Comparison of ENCODE assay signal across 15 mouse cellular contexts in the genomic region with DNA sequence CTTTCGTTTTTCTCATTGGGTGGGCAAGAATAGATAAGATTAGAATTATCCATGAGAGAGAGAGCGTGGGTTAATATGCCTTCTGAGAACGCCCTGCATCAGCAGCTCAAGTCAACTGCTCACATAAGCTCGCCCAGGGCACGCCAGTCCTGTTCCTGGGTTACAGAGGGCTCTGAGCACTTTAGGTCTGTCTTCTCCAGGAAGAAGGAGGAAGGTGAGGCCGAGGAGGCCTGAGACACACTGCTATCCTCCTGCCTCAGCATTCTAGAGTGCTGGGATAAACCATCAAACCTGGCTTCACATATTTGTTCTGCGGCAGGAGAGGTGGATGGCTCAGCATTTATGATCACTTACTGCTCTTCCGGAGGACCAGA. TPM values are rescaled to one million over a fixed set of nuclear protein-coding genes. Genes with fewer than 3 reads are reported as not detected.
DNase-seq lines count a peak whose midpoint lies in the region; ATAC-seq lines count a peak whose summit lies in the region.
"Had no signal": no experiment of that assay in that cellular context is flagged by ENCODE, and none has a peak within 500 bp of the region (broad histone marks: within the 10 kb centered on the region; RNA-seq: fewer than 3 reads in every experiment).

No protein-coding gene starts in this region.

- peaks cover 27% of the 10 kb centered on the region; the same call in 1 of the 2 replicates for H3K27me3 ChIP-seq in midbrain, embryonic 11.5 days (ENCODE audit: control insufficient read depth, insufficient read depth, low read length)
- H3K27me3 ChIP-seq in midbrain, embryonic 15.5 days (replicated peaks) = peaks cover 6% of the 10 kb centered on the region; the same call in 1 of the 2 replicates
- H3K27me3 ChIP-seq in limb, embryonic 12.5 days = peaks cover 3% of the 10 kb centered on the region; the same call in 1 of the 2 replicates
- H3K27me3 ChIP-seq in forebrain, embryonic 16.5 days (replicated peaks; ENCODE audit: control insufficient read depth, insufficient read depth, low read length) = no peaks in the 10 kb centered on the region

- H3K27ac ChIP-seq in midbrain, embryonic 11.5 days (ENCODE audit: low read depth, low read length) = no peak overlapping the region
- no peak overlapping the region for H3K27ac ChIP-seq in midbrain, embryonic 15.5 days
- peak overlapping the region; percentile 91 for H3K27ac ChIP-seq in limb, embryonic 12.5 days
- no peak overlapping the region for H3K27ac ChIP-seq in forebrain, embryonic 16.5 days (ENCODE audit: low read length)
- H3K27ac ChIP-seq: heart, embryonic 13.5 days; liver, embryonic 14.5 days had no signal

- peak; percentile 43 for DNase-seq in kidney, adult 11 months
- DNase-seq in kidney, adult 18-20 months = no peak
- DNase-seq in midbrain, embryonic 11.5 days (ENCODE audit: low spot score, missing footprints) = peak; percentile 88
- peak; percentile 29 for DNase-seq in yolk sac, embryonic 10.5 days (ENCODE audit: low spot score)
- DNase-seq in urinary bladder, postnatal 25 days (ENCODE audit: low spot score) = no peak
- DNase-seq: adrenal gland, adult 2 months; cerebellum, adult 9-10 months; gastrocnemius, postnatal 36 days; layer of hippocampus, postnatal 36 days; thymus, postnatal 36 days had no signal

- no peaks in the 10 kb centered on the region for H3K36me3 ChIP-seq in midbrain, embryonic 11.5 days (ENCODE audit: control insufficient read depth, insufficient read depth, low read length)
- H3K36me3 ChIP-seq in midbrain, embryonic 15.5 days (replicated peaks) = no peaks in the 10 kb centered on the region
- H3K36me3 ChIP-seq in limb, embryonic 12.5 days = no peaks in the 10 kb centered on the region
- H3K36me3 ChIP-seq in forebrain, embryonic 16.5 days (ENCODE audit: control insufficient read depth, insufficient read depth) = no peaks in the 10 kb centered on the region
- H3K36me3 ChIP-seq: heart, embryonic 13.5 days had no signal

- 33% methylated on average over 8 of the region's 8 CpGs for WGBS in midbrain, embryonic 11.5 days
- WGBS in midbrain, embryonic 15.5 days = 36% methylated on average over 8 of the region's 8 CpGs
- 79% methylated on average over 8 of the region's 8 CpGs for WGBS in limb, embryonic 12.5 days
- WGBS in forebrain, embryonic 16.5 days = 75% methylated on average over 8 of the region's 8 CpGs

- H3K9me3 ChIP-seq in midbrain, embryonic 11.5 days (ENCODE audit: control insufficient read depth, low read length) = no peaks in the 10 kb centered on the region
- H3K9me3 ChIP-seq in midbrain, embryonic 15.5 days = no peaks in the 10 kb centered on the region
- no peaks in the 10 kb centered on the region for H3K9me3 ChIP-seq in limb, embryonic 12.5 days
- H3K9me3 ChIP-seq in forebrain, embryonic 16.5 days (ENCODE audit: control insufficient read depth, low read length) = no peaks in the 10 kb centered on the region
- H3K9me3 ChIP-seq: heart, embryonic 13.5 days had no signal

- no peak overlapping the region for H3K4me3 ChIP-seq in midbrain, embryonic 11.5 days (ENCODE audit: low read depth, low read length)
- no peak overlapping the region for H3K4me3 ChIP-seq in midbrain, embryonic 15.5 days
- no peak overlapping the region for H3K4me3 ChIP-seq in limb, embryonic 12.5 days (replicated peaks)
- no peak overlapping the region for H3K4me3 ChIP-seq in forebrain, embryonic 16.5 days (replicated peaks; ENCODE audit: low read length)
- H3K4me3 ChIP-seq: heart, embryonic 13.5 days had no signal

- no peak overlapping the region for H3K9ac ChIP-seq in midbrain, embryonic 11.5 days (ENCODE audit: low read length)
- H3K9ac ChIP-seq in midbrain, embryonic 15.5 days = no peak overlapping the region
- H3K9ac ChIP-seq in limb, embryonic 12.5 days (replicated peaks) = no peak overlapping the region
- H3K9ac ChIP-seq in forebrain, embryonic 16.5 days (replicated peaks; ENCODE audit: low read depth, low read length) = no peak overlapping the region
- H3K9ac ChIP-seq: heart, embryonic 13.5 days; liver, embryonic 14.5 days had no signal

- no peak; the same call in none of the 2 replicates for ATAC-seq in midbrain, embryonic 11.5 days (ENCODE audit: low FRiP score)
- no peak for ATAC-seq in midbrain, embryonic 15.5 days (replicated peaks)
- no peak for ATAC-seq in limb, embryonic 12.5 days (ENCODE audit: insufficient number of reproducible peaks, insufficient read depth, low FRiP score, low TSS enrichment, low read depth)
- ATAC-seq in forebrain, embryonic 16.5 days = no peak

- H3K4me1 ChIP-seq in midbrain, embryonic 11.5 days (ENCODE audit: control insufficient read depth, insufficient read depth, low read length) = peaks cover 9% of the 10 kb centered on the region
- no peaks in the 10 kb centered on the region for H3K4me1 ChIP-seq in midbrain, embryonic 15.5 days
- peaks cover 25% of the 10 kb centered on the region for H3K4me1 ChIP-seq in limb, embryonic 12.5 days (replicated peaks)
- H3K4me1 ChIP-seq in forebrain, embryonic 16.5 days (replicated peaks; ENCODE audit: control insufficient read depth, insufficient read depth, low read length) = no peaks in the 10 kb centered on the region
- H3K4me1 ChIP-seq: heart, embryonic 13.5 days had no signal

- no peak overlapping the region; the same call in 1 of the 2 replicates for H3K4me2 ChIP-seq in midbrain, embryonic 11.5 days
- no peak overlapping the region for H3K4me2 ChIP-seq in midbrain, embryonic 15.5 days
- no peak overlapping the region for H3K4me2 ChIP-seq in limb, embryonic 12.5 days
- no peak overlapping the region for H3K4me2 ChIP-seq in forebrain, embryonic 16.5 days (ENCODE audit: low read length)
- H3K4me2 ChIP-seq: heart, embryonic 13.5 days had no signal

RNA-seq across cellular contexts. Expression of gene Eva1a, which starts 10.3 kb away (rescaled TPM):
- 2.4 and 2.7 TPM in 2 replicates for polyA plus RNA-seq in midbrain, embryonic 11.5 days (2014; fragmentation: Nextera tagmentation; extraction: Ambion mirVana)
- 0.63 and 0.77 TPM in 2 replicates for polyA plus RNA-seq in midbrain, embryonic 15.5 days (2015; fragmentation: Nextera tagmentation; extraction: Ambion mirVana)
- 30.6 and 32.4 TPM in 2 replicates for polyA plus RNA-seq in limb, embryonic 12.5 days (2016; fragmentation: Nextera tagmentation; extraction: Ambion mirVana)
- 0.72 and 1.4 TPM in 2 replicates for polyA plus RNA-seq in forebrain, embryonic 16.5 days (2015; fragmentation: Nextera tagmentation; extraction: Ambion mirVana)

Comparison
In these comparisons a context has a peak if more than half of its experiments do, and no peak if none do; other contexts are left out.
1. DNase-seq: peak in kidney, adult 11 months (single experiment), midbrain, embryonic 11.5 days (single experiment) and yolk sac, embryonic 10.5 days (single experiment); none in kidney, adult 18-20 months (single experiment) and urinary bladder, postnatal 25 days (single experiment).